Mouse (Mus musculus) heart, embryonic 10.5 days (tissue): Measurements from ENCODE around the gene Wdr93. TPM values are rescaled to one million over a fixed set of nuclear protein-coding genes. Genes with fewer than 3 reads are reported as not detected.
"Not testable (repeated sequence)": the region's sequence is repeated elsewhere in the genome, so short reads cannot be mapped to it uniquely, and the experiment has no call there.

Experiments used
- DNase-seq: peaks from one replicate; pipeline ENCODE4 v3.0.0-alpha.2; 2017; ENCODE audit warnings: low spot score
- H3K27ac ChIP-seq: fragments of 300-500 bp; sonication (generic); 2 replicates; pipeline ENCODE4 v1.5.1; 2016; ENCODE audit warnings: mild to moderate bottlenecking
- H3K27me3 ChIP-seq: fragments of 300-500 bp; sonication (generic); 2 replicates; pipeline ENCODE4 v1.6.1; 2016; ENCODE audit warnings: mild to moderate bottlenecking; ENCODE audit not compliant: poor library complexity, insufficient read depth, severe bottlenecking
- H3K36me3 ChIP-seq: fragments of 300-500 bp; sonication (generic); 2 replicates; pipeline ENCODE4 v1.6.1; 2016; ENCODE audit warnings: mild to moderate bottlenecking, moderate library complexity
- H3K4me1 ChIP-seq: fragments of 300-500 bp; sonication (generic); 2 replicates; pipeline ENCODE4 v1.6.1; 2016; ENCODE audit warnings: mild to moderate bottlenecking
- H3K4me3 ChIP-seq: fragments of 300-500 bp; sonication (generic); 2 replicates; pipeline ENCODE4 v1.5.1; 2016; ENCODE audit warnings: mild to moderate bottlenecking, moderate library complexity
- H3K9me3 ChIP-seq: fragments of 300-500 bp; sonication (generic); 2 replicates; pipeline ENCODE4 v1.6.1; 2016; ENCODE audit warnings: mild to moderate bottlenecking, moderate library complexity
- WGBS: fragments of 180-500 bp; shearing (Covaris S2); methylation state at CpG from one replicate; pipeline ENCODE4 v1.1.7; 2016; 5-methylcytosine and 5-hydroxymethylcytosine counted together
- polyA plus RNA-seq: library from polyadenylated mRNA; unstranded; fragments of >200 nt; fragmentation: Nextera tagmentation; extraction: Ambion mirVana; gene quantifications from 2 replicates; pipeline ENCODE4 v1.2.1, GENCODE M21; 2016

Gene Wdr93
- polyA plus RNA-seq, 1 experiment from 2014 or later = 4.7 TPM

GRCm38 (mm10) chr7:79761124-79761876 is 18.3 kb downstream of the Wdr93 start:
- H3K36me3 ChIP-seq = no peaks in the 10 kb centered on the region
- 62% methylated on average over 5 of the region's 5 CpGs for WGBS
- H3K27ac ChIP-seq = no peak overlapping the region
- H3K4me3 ChIP-seq = no peak overlapping the region
- no peaks in the 10 kb centered on the region for H3K4me1 ChIP-seq
- no peaks in the 10 kb centered on the region for H3K27me3 ChIP-seq
- H3K9me3 ChIP-seq = no peaks in the 10 kb centered on the region
- no peak for DNase-seq

GRCm38 (mm10) chr7:79762106-79762505 is 19.1 kb downstream of the Wdr93 start:
- Histone ChIP-seq H3K4me1 (no peaks in the 10 kb centered on the region), H3K36me3 (no peaks in the 10 kb centered on the region), H3K9me3 (no peaks in the 10 kb centered on the region), H3K4me3 (no peak overlapping the region), H3K27me3 (no peaks in the 10 kb centered on the region), H3K27ac (no peak overlapping the region)
- DNase-seq = no peak
- 74% methylated on average over 8 of the region's 8 CpGs for WGBS

- Histone ChIP-seq H3K4me3 (no peak overlapping the region), H3K4me1 (peaks cover 6% of the 10 kb centered on the region), H3K9me3 (no peaks in the 10 kb centered on the region), H3K36me3 (no peaks in the 10 kb centered on the region), H3K27ac (no peak overlapping the region), H3K27me3 (no peaks in the 10 kb centered on the region)
- 53% methylated on average over 1 of the region's 1 CpGs for WGBS
- no peak for DNase-seq
These were observed 23.0 kb downstream of the Wdr93 start for GRCm38 (mm10) chr7:79765991-79766390.

- H3K36me3 ChIP-seq = no peaks in the 10 kb centered on the region
These were observed 26.7 kb downstream of the Wdr93 start for GRCm38 (mm10) chr7:79769664-79770063.

GRCm38 (mm10) chr7:79771561-79772512 is 28.9 kb downstream of the Wdr93 start:
- peaks cover 33% of the 10 kb centered on the region for H3K4me1 ChIP-seq
- 34% methylated on average over 15 of the region's 15 CpGs for WGBS
- no peaks in the 10 kb centered on the region for H3K9me3 ChIP-seq
- DNase-seq = peak; percentile 86
- H3K27ac ChIP-seq = peak overlapping the region; percentile 85
- H3K27me3 ChIP-seq = no peaks in the 10 kb centered on the region
- H3K36me3 ChIP-seq = 0 out of 2 replicates have a peak, but pooled peaks cover 2% of the 10 kb centered on the region
- peak overlapping the region; percentile 1; the same call in 1 of the 2 replicates for H3K4me3 ChIP-seq

More at GRCm38 (mm10) chr7:79769664-79770063, 26.7 kb downstream of the Wdr93 start:
- no peak for DNase-seq
- Histone ChIP-seq H3K9me3 (no peaks in the 10 kb centered on the region), H3K27ac (no peak overlapping the region), H3K27me3 (no peaks in the 10 kb centered on the region), H3K4me1 (peaks cover 33% of the 10 kb centered on the region), H3K4me3 (no peak overlapping the region)
- 79% methylated on average over 3 of the region's 3 CpGs for WGBS

- no peaks in the 10 kb centered on the region for H3K9me3 ChIP-seq
- H3K27ac ChIP-seq = 0 out of 2 replicates have a peak overlapping the region, but pooled peaks have one; percentile 63
- 18% methylated on average over 16 of the region's 16 CpGs for WGBS
- peak overlapping the region; percentile 52 for H3K4me3 ChIP-seq
- no peak for DNase-seq
- H3K27me3 ChIP-seq = peaks cover 9% of the 10 kb centered on the region; the same call in 1 of the 2 replicates
- H3K4me1 ChIP-seq = peaks cover 12% of the 10 kb centered on the region
- 0 out of 2 replicates have a peak, but pooled peaks cover 2% of the 10 kb centered on the region for H3K36me3 ChIP-seq
These were observed 38.0 kb downstream of the Wdr93 start for GRCm38 (mm10) chr7:79780647-79781626.

GRCm38 (mm10) chr7:79781826-79782515 is 39.0 kb downstream of the Wdr93 start:
- DNase-seq = no peak
- WGBS = 71% methylated on average over 11 of the region's 11 CpGs

GRCm38 (mm10) chr7:79782516-79782855 is 39.5 kb downstream of the Wdr93 start:
- Histone ChIP-seq H3K4me1 (peaks cover 12% of the 10 kb centered on the region), H3K27ac (no peak overlapping the region), H3K27me3 (peaks cover 23% of the 10 kb centered on the region; the same call in 1 of the 2 replicates), H3K9me3 (no peaks in the 10 kb centered on the region), H3K36me3 (no peaks in the 10 kb centered on the region), H3K4me3 (no peak overlapping the region)
- 84% methylated on average over 2 of the region's 2 CpGs for WGBS
- DNase-seq = no peak

More at GRCm38 (mm10) chr7:79781826-79782515, 39.0 kb downstream of the Wdr93 start:
- Histone ChIP-seq H3K36me3 (no peaks in the 10 kb centered on the region), H3K4me3 (no peak overlapping the region), H3K27me3 (peaks cover 17% of the 10 kb centered on the region; the same call in 1 of the 2 replicates), H3K4me1 (peaks cover 12% of the 10 kb centered on the region), H3K27ac (no peak overlapping the region), H3K9me3 (no peaks in the 10 kb centered on the region)

GRCm38 (mm10) chr7:79786295-79786694 is 43.3 kb downstream of the Wdr93 start:
- 25% methylated on average over 6 of the region's 6 CpGs for WGBS
- Histone ChIP-seq H3K4me1 (peaks cover 9% of the 10 kb centered on the region), H3K36me3 (no peaks in the 10 kb centered on the region), H3K27me3 (peaks cover 55% of the 10 kb centered on the region), H3K9me3 (no peaks in the 10 kb centered on the region), H3K27ac (no peak overlapping the region), H3K4me3 (no peak overlapping the region)
- no peak for DNase-seq

GRCm38 (mm10) chr7:79789812-79790211 is 46.8 kb downstream of the Wdr93 start:
- H3K36me3 ChIP-seq, H3K9me3 ChIP-seq, DNase-seq, H3K4me3 ChIP-seq, H3K27ac ChIP-seq: not testable (repeated sequence)
- H3K4me1 ChIP-seq = peaks cover 26% of the 10 kb centered on the region
- 21% methylated on average over 2 of the region's 2 CpGs for WGBS
- H3K27me3 ChIP-seq = peaks cover 90% of the 10 kb centered on the region

GRCm38 (mm10) chr7:79792635-79793421 is 49.9 kb downstream of the Wdr93 start:
- H3K36me3 ChIP-seq = no peaks in the 10 kb centered on the region
- peak overlapping the region; percentile 62 for H3K4me3 ChIP-seq
- 1% methylated on average over 80 of the region's 80 CpGs for WGBS
- H3K4me1 ChIP-seq = peaks cover 36% of the 10 kb centered on the region
- DNase-seq = no peak
- peaks cover 79% of the 10 kb centered on the region for H3K27me3 ChIP-seq
- H3K9me3 ChIP-seq = no peaks in the 10 kb centered on the region
- peak overlapping the region; percentile 82 for H3K27ac ChIP-seq
